ENCODE assay signal across 8 mouse cellular contexts in the genomic region with DNA sequence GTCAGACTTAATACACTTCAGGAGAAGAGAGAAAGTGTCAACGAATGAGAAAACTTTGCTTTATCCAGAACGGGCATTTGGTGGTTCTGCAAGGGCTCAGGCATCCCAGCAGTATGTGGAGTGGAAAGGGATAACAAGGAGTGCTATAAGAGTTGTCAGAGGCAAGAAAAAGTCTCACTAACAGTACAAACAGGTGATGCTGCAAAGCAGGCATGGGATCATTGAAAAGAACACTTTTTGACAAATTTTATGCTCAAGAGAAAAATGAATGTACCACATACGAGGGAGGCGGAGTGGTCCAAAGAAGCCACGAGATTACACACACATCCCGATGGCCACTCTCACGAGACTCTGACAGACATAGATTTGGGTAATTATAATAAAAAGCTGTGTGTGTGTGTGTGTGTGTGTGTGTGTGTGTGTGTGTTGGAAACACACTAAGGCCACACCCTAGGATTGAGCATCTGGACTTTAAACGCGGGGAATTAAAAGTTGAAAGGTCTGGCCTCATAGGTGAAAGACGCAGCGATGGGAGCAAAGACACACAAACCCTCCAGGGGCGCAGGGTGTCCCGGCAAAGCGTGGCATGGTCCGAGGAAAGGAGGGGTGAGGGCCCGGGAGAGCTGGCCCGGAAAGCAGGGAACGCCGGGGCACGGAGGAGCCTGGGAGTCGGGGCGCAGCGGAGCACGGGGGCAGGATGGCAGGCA.
DNase-seq lines count a peak whose midpoint lies in the region; ATAC-seq and TF ChIP-seq lines count a peak whose summit lies in the region.

No protein-coding gene starts in this region.

- peak overlapping the region; percentile 75 for H3K4me3 ChIP-seq in lung, embryonic 15.5 days
- H3K4me3 ChIP-seq in forebrain, embryonic 16.5 days (replicated peaks; ENCODE audit: low read length) = peak overlapping the region; percentile 63
- H3K4me3 ChIP-seq in limb, embryonic 14.5 days (replicated peaks; ENCODE audit: low read length) = peak overlapping the region; percentile 83
- H3K4me3 ChIP-seq in neural tube, embryonic 12.5 days = peak overlapping the region; percentile 82

- 2% methylated on average over 24 of the region's 24 CpGs for WGBS in lung, embryonic 15.5 days
- under 1% methylated on average over 24 of the region's 24 CpGs for WGBS in forebrain, embryonic 16.5 days
- WGBS in limb, embryonic 14.5 days = 1% methylated on average over 22 of the region's 24 CpGs
- 2% methylated on average over 24 of the region's 24 CpGs for WGBS in neural tube, embryonic 12.5 days

- H3K4me2 ChIP-seq in lung, embryonic 15.5 days = peak overlapping the region; percentile 71
- H3K4me2 ChIP-seq in forebrain, embryonic 16.5 days (ENCODE audit: low read length) = peak overlapping the region; percentile 79
- peak overlapping the region; percentile 82 for H3K4me2 ChIP-seq in limb, embryonic 14.5 days (replicated peaks; ENCODE audit: low read depth, low read length, severe bottlenecking)
- peak overlapping the region; percentile 75 for H3K4me2 ChIP-seq in neural tube, embryonic 12.5 days (replicated peaks)

- ATAC-seq in lung, embryonic 15.5 days (ENCODE audit: borderline replicate concordance, extremely low read depth, low FRiP score, low TSS enrichment) = no peak
- ATAC-seq in forebrain, embryonic 16.5 days = no peak; the same call in 1 of the 2 replicates
- no peak for ATAC-seq in limb, embryonic 14.5 days (ENCODE audit: low FRiP score, low read depth)
- peak; percentile 73 for ATAC-seq in neural tube, embryonic 12.5 days (ENCODE audit: low FRiP score, low read depth)

- H3K4me1 ChIP-seq in lung, embryonic 15.5 days = peaks cover 20% of the 10 kb centered on the region
- H3K4me1 ChIP-seq in forebrain, embryonic 16.5 days (replicated peaks; ENCODE audit: control insufficient read depth, insufficient read depth, low read length) = peaks cover 30% of the 10 kb centered on the region
- peaks cover 18% of the 10 kb centered on the region for H3K4me1 ChIP-seq in limb, embryonic 14.5 days (ENCODE audit: control insufficient read depth, insufficient read depth, low read length)
- H3K4me1 ChIP-seq in neural tube, embryonic 12.5 days = peaks cover 14% of the 10 kb centered on the region

- peak overlapping the region; percentile 73 for H3K9ac ChIP-seq in lung, embryonic 15.5 days
- peak overlapping the region; percentile 77 for H3K9ac ChIP-seq in forebrain, embryonic 16.5 days (replicated peaks; ENCODE audit: low read depth, low read length)
- peak overlapping the region; percentile 84 for H3K9ac ChIP-seq in limb, embryonic 14.5 days (ENCODE audit: low read depth, low read length, severe bottlenecking)
- H3K9ac ChIP-seq in neural tube, embryonic 12.5 days = peak overlapping the region; percentile 93

- H3K27ac ChIP-seq in lung, embryonic 15.5 days = peak overlapping the region; percentile 95
- peak overlapping the region; percentile 94 for H3K27ac ChIP-seq in forebrain, embryonic 16.5 days (ENCODE audit: low read length)
- peak overlapping the region; percentile 82 for H3K27ac ChIP-seq in limb, embryonic 14.5 days (replicated peaks; ENCODE audit: low read depth, low read length)
- H3K27ac ChIP-seq in neural tube, embryonic 12.5 days = peak overlapping the region; percentile 94

- H3K9me3 ChIP-seq in lung, embryonic 15.5 days = no peaks in the 10 kb centered on the region
- no peaks in the 10 kb centered on the region for H3K9me3 ChIP-seq in forebrain, embryonic 16.5 days (ENCODE audit: control insufficient read depth, low read length)
- no peaks in the 10 kb centered on the region for H3K9me3 ChIP-seq in limb, embryonic 14.5 days (ENCODE audit: control insufficient read depth, low read length)
- H3K9me3 ChIP-seq in neural tube, embryonic 12.5 days = no peaks in the 10 kb centered on the region

- H3K27me3 ChIP-seq in lung, embryonic 15.5 days = no peaks in the 10 kb centered on the region
- no peaks in the 10 kb centered on the region for H3K27me3 ChIP-seq in forebrain, embryonic 16.5 days (replicated peaks; ENCODE audit: control insufficient read depth, insufficient read depth, low read length)
- no peaks in the 10 kb centered on the region for H3K27me3 ChIP-seq in limb, embryonic 14.5 days (ENCODE audit: control insufficient read depth, insufficient read depth, low read length)
- no peaks in the 10 kb centered on the region for H3K27me3 ChIP-seq in neural tube, embryonic 12.5 days (replicated peaks)

- no peak for TF ChIP-seq POLR2A in limb, embryonic 14.5 days (IDR thresholded peaks at IDR 0.05; ENCODE audit: borderline replicate concordance, extremely low read depth, insufficient read depth, insufficient read length)

- H3K36me3 ChIP-seq in lung, embryonic 15.5 days = no peaks in the 10 kb centered on the region
- no peaks in the 10 kb centered on the region for H3K36me3 ChIP-seq in forebrain, embryonic 16.5 days (ENCODE audit: control insufficient read depth, insufficient read depth)
- no peaks in the 10 kb centered on the region for H3K36me3 ChIP-seq in limb, embryonic 14.5 days (ENCODE audit: control insufficient read depth, insufficient read depth, low read length)
- no peaks in the 10 kb centered on the region for H3K36me3 ChIP-seq in neural tube, embryonic 12.5 days

- no peak for DNase-seq in lung, postnatal 10 days
- peak; percentile 29 for DNase-seq in c-Kit-positive CD71-positive TER-119-negative erythroid progenitor cells, embryonic 14.5 days (ENCODE audit: low read depth)
- peak; percentile 15 for DNase-seq in limb, embryonic 14.5 days (ENCODE audit: low spot score)
- DNase-seq in natural killer cell, adult 2 months (ENCODE audit: low spot score in 2 of 2) = no peak
- no peak for DNase-seq in frontal cortex, postnatal 36 days (ENCODE audit: low spot score in 2 of 2)

Comparison
In these comparisons a context has a peak if more than half of its experiments do, and no peak if none do; other contexts are left out.
1. DNase-seq: peak in c-Kit-positive CD71-positive TER-119-negative erythroid progenitor cells, embryonic 14.5 days (single experiment) and limb, embryonic 14.5 days (single experiment); none in lung, postnatal 10 days (single experiment), natural killer cell, adult 2 months (0 of 2) and frontal cortex, postnatal 36 days (0 of 2).
2. Peak in every context shown above with its lines, with median percentiles within 50 percentile points of each other: H3K27ac ChIP-seq, H3K4me2 ChIP-seq, H3K4me3 ChIP-seq and H3K9ac ChIP-seq.